Mouse (Mus musculus) stomach, postnatal 0 days (tissue): ENCODE results near the gene Hist1h3g. TPM values are rescaled to one million over a fixed set of nuclear protein-coding genes. Genes with fewer than 3 reads are reported as not detected.
A peak's percentile ranks its signal among the peaks of the same experiment; 100 is the strongest.

Source experiments
- ATAC-seq: fragments of 200-750 bp; cut with Nextera tagmentation; 2 replicates; pipeline ENCODE4 v1.8.0; 2017; ENCODE audit not compliant: low FRiP score, low TSS enrichment
- DNase-seq: peaks from one replicate; pipeline ENCODE4 v3.0.0-alpha.2; 2016; ENCODE audit warnings: low spot score
- H3K27ac ChIP-seq: fragments of 300-500 bp; sonication (generic); replicated peaks from 2 replicates; pipeline ENCODE4 v1.5.1; 2014; ENCODE audit warnings: mild to moderate bottlenecking, control low read depth
- H3K27me3 ChIP-seq: fragments of 300-500 bp; sonication (generic); 2 replicates; pipeline ENCODE4 v1.6.1; 2014; ENCODE audit warnings: low read length; ENCODE audit not compliant: control insufficient read depth, insufficient read depth
- H3K36me3 ChIP-seq: fragments of 300-500 bp; sonication (generic); 2 replicates; pipeline ENCODE4 v1.6.1; 2014; ENCODE audit warnings: low read length, mixed read lengths; ENCODE audit not compliant: control insufficient read depth, insufficient read depth
- H3K4me1 ChIP-seq: fragments of 300-500 bp; sonication (generic); replicated peaks from 2 replicates; pipeline ENCODE4 v1.6.1; 2014; ENCODE audit warnings: antibody characterized with exemption; ENCODE audit not compliant: control insufficient read depth, insufficient read depth
- H3K4me2 ChIP-seq: fragments of 300-500 bp; sonication (generic); replicated peaks from 2 replicates; pipeline ENCODE4 v1.6.1; 2014; ENCODE audit warnings: low read depth, mild to moderate bottlenecking, control low read depth, moderate library complexity
- H3K4me3 ChIP-seq: fragments of 300-500 bp; sonication (generic); 2 replicates; pipeline ENCODE4 v1.5.1; 2014; ENCODE audit warnings: low read depth, low read length, control low read depth
- H3K9ac ChIP-seq: fragments of 300-500 bp; sonication (generic); 2 replicates; pipeline ENCODE4 v1.6.1; 2014; ENCODE audit warnings: mild to moderate bottlenecking, low read length, control low read depth, mixed read lengths
- H3K9me3 ChIP-seq: fragments of 300-500 bp; sonication (generic); 2 replicates; pipeline ENCODE4 v1.6.1; 2016; ENCODE audit warnings: low read length; ENCODE audit not compliant: control insufficient read depth
- CTCF ChIP-seq: IDR thresholded peaks from 2 replicates; pipeline ENCODE4 v1.5.1; 2016; ENCODE audit warnings: antibody characterized with exemption, low read depth, mild to moderate bottlenecking, moderate library complexity
- EP300 ChIP-seq: optimal IDR thresholded peaks from 2 replicates; pipeline ENCODE3; 2016; ENCODE audit warnings: antibody characterized with exemption
- WGBS: fragments of 180-500 bp; shearing (Covaris S2); extraction: QIAGEN DNeasy Blood & Tissue Kit; methylation state at CpG from one replicate; pipeline ENCODE4 v1.1.7; 2014; 5-methylcytosine and 5-hydroxymethylcytosine counted together
- microRNA-seq: library from miRNA; unstranded; fragments of <30 nt; microRNA quantifications from one replicate; pipeline ENCODE4, GENCODE M21; 2016
- polyA plus RNA-seq: library from polyadenylated mRNA; unstranded; fragments of >200 nt; fragmentation: Nextera tagmentation; extraction: Ambion mirVana; gene quantifications from 2 replicates; pipeline ENCODE4 v1.2.1, GENCODE M21; 2015

Gene Hist1h3g
- polyA plus RNA-seq, 1 experiment from 2014 or later = 3.4 TPM

GRCm38 (mm10) chr13:23583387-23584068 lies 48.3 kb downstream of the Hist1h3g start:
- 0 out of 2 replicates have a peak, but pooled peaks cover 2% of the 10 kb centered on the region for H3K4me1 ChIP-seq
- H3K4me3 ChIP-seq = no peak overlapping the region
- DNase-seq (no peak), ATAC-seq (no peak)
- H3K27me3 ChIP-seq = no peaks in the 10 kb centered on the region
- no peaks in the 10 kb centered on the region for H3K9me3 ChIP-seq
- no peak overlapping the region for H3K9ac ChIP-seq
- 0 out of 2 replicates have a peak overlapping the region, but pooled peaks have one; percentile 9 for H3K4me2 ChIP-seq
- no peaks in the 10 kb centered on the region for H3K36me3 ChIP-seq
- H3K27ac ChIP-seq = peak overlapping the region; percentile 20; the same call in 1 of the 2 replicates
- TF ChIP-seq CTCF = no peak
- no peak for TF ChIP-seq EP300

GRCm38 (mm10) chr13:23584331-23584730 lies 49.1 kb downstream of the Hist1h3g start:
- TF ChIP-seq EP300 = no peak
- TF ChIP-seq CTCF = no peak
- DNase-seq (no peak), ATAC-seq (no peak)
- Histone ChIP-seq H3K36me3 (no peaks in the 10 kb centered on the region), H3K4me2 (peak overlapping the region; percentile 80), H3K9ac (peak overlapping the region; percentile 76; the same call in 1 of the 2 replicates), H3K9me3 (no peaks in the 10 kb centered on the region), H3K27ac (peak overlapping the region; percentile 97), H3K4me1 (0 out of 2 replicates have a peak, but pooled peaks cover 2% of the 10 kb centered on the region), H3K4me3 (peak overlapping the region; percentile 57), H3K27me3 (no peaks in the 10 kb centered on the region)

- Histone ChIP-seq H3K4me1 (0 out of 2 replicates have a peak, but pooled peaks cover 2% of the 10 kb centered on the region), H3K9me3 (no peaks in the 10 kb centered on the region), H3K9ac (peak overlapping the region; percentile 76), H3K4me2 (peak overlapping the region; percentile 80), H3K4me3 (peak overlapping the region; percentile 57), H3K27ac (peak overlapping the region; percentile 97), H3K27me3 (no peaks in the 10 kb centered on the region), H3K36me3 (no peaks in the 10 kb centered on the region)
- under 1% methylated on average over 21 of the region's 21 CpGs for WGBS
- ATAC-seq (peak; percentile 43; the same call in 1 of the 2 replicates), DNase-seq (peak; percentile 83)
- TF ChIP-seq CTCF (no peak), EP300 (no peak)
Measured at GRCm38 (mm10) chr13:23585029-23585441, 49.8 kb downstream of the Hist1h3g start.

Small RNA genes lying within 50 kb of the gene (microRNA-seq; reads per million reads assigned to microRNA genes)
- not detected for gene Gm44297
- not detected for gene Gm44359
- not detected for gene Gm44394
- gene n-TStga1 = not detected

Other genes starting within 250 kb of the Hist1h3g start
- gene Zfp322a, start 166.2 kb upstream of the Hist1h3g start, polyA plus RNA-seq = 18.1 and 18.9 TPM in 2 replicates
- gene Abt1, start 111.6 kb upstream of the Hist1h3g start, polyA plus RNA-seq = 7.1 and 7.4 TPM in 2 replicates
- gene Btn1a1, start 69.5 kb upstream of the Hist1h3g start, polyA plus RNA-seq = 0.05 TPM in 1 of 2 replicates, not detected in the other
- 0.04 and 0.07 TPM in 2 replicates for gene Btn2a2, start 46.6 kb upstream of the Hist1h3g start, polyA plus RNA-seq
- 13.7 and 18.3 TPM in 2 replicates for gene Hist1h4h, start 4.4 kb upstream of the Hist1h3g start, polyA plus RNA-seq
- gene Hist1h2af, start 1.5 kb upstream of the Hist1h3g start, polyA plus RNA-seq = 4.5 and 8.9 TPM in 2 replicates
- 0.30 and 0.62 TPM in 2 replicates for gene Hist1h2bh, start 8.0 kb downstream of the Hist1h3g start, polyA plus RNA-seq
- gene Hist1h3f, start 8.6 kb downstream of the Hist1h3g start, polyA plus RNA-seq = 0.51 and 0.78 TPM in 2 replicates
- 0.38 TPM in 1 of 2 replicates, not detected in the other for gene Hist1h4f, start 16.2 kb downstream of the Hist1h3g start, polyA plus RNA-seq
- gene Hist1h1d, start 17.8 kb downstream of the Hist1h3g start, polyA plus RNA-seq = 0.22 and 0.34 TPM in 2 replicates
- 1.6 and 3.3 TPM in 2 replicates for gene Hist1h3e, start 26.9 kb downstream of the Hist1h3g start, polyA plus RNA-seq
- gene Hist1h2ae, start 35.8 kb downstream of the Hist1h3g start, polyA plus RNA-seq = 15.3 and 29.5 TPM in 2 replicates
- 4.9 and 10.5 TPM in 2 replicates for gene Hist1h2bg, start 36.0 kb downstream of the Hist1h3g start, polyA plus RNA-seq
- 1.1 and 3.2 TPM in 2 replicates for gene Hist1h2bf, start 38.8 kb downstream of the Hist1h3g start, polyA plus RNA-seq
- 0.67 and 0.79 TPM in 2 replicates for gene Hist1h2ad, start 39.0 kb downstream of the Hist1h3g start, polyA plus RNA-seq
- gene Hist1h3d, start 40.3 kb downstream of the Hist1h3g start, polyA plus RNA-seq = 1.7 and 4.2 TPM in 2 replicates
- 32.0 and 48.7 TPM in 2 replicates for gene Hist1h4d, start 46.2 kb downstream of the Hist1h3g start, polyA plus RNA-seq
- gene Hist1h2be, start 85.7 kb downstream of the Hist1h3g start, polyA plus RNA-seq = 0.64 and 0.73 TPM in 2 replicates
- 5.9 and 9.1 TPM in 2 replicates for gene Hist1h1e, start 87.1 kb downstream of the Hist1h3g start, polyA plus RNA-seq
- 0.57 and 0.74 TPM in 2 replicates for gene Hist1h2ac, start 148.5 kb downstream of the Hist1h3g start, polyA plus RNA-seq
- 105 and 115 TPM in 2 replicates for gene Hist1h2bc, start 148.8 kb downstream of the Hist1h3g start, polyA plus RNA-seq
- gene Hist1h1t, start 160.4 kb downstream of the Hist1h3g start, polyA plus RNA-seq = not detected in 2 replicates
- gene Hist1h4c, start 163.0 kb downstream of the Hist1h3g start, polyA plus RNA-seq = 2.1 and 3.2 TPM in 2 replicates
- gene Hfe, start 175.4 kb downstream of the Hist1h3g start, polyA plus RNA-seq = 11.2 and 12.9 TPM in 2 replicates
- 96.1 and 104 TPM in 2 replicates for gene Hist1h1c, start 203.4 kb downstream of the Hist1h3g start, polyA plus RNA-seq
- 1.2 and 1.8 TPM in 2 replicates for gene Hist1h3c, start 210.2 kb downstream of the Hist1h3g start, polyA plus RNA-seq
- gene Hist1h2bb, start 211.3 kb downstream of the Hist1h3g start, polyA plus RNA-seq = 0.40 and 0.91 TPM in 2 replicates
- gene Hist1h2ab, start 215.7 kb downstream of the Hist1h3g start, polyA plus RNA-seq = 7.3 and 15.7 TPM in 2 replicates
- gene Hist1h3b, start 216.8 kb downstream of the Hist1h3g start, polyA plus RNA-seq = 3.9 and 6.7 TPM in 2 replicates
- gene Hist1h4b, start 221.6 kb downstream of the Hist1h3g start, polyA plus RNA-seq = 0.46 and 2.0 TPM in 2 replicates
- 0.34 and 0.80 TPM in 2 replicates for gene Hist1h4a, start 225.8 kb downstream of the Hist1h3g start, polyA plus RNA-seq
- gene Hist1h3a, start 227.0 kb downstream of the Hist1h3g start, polyA plus RNA-seq = 1.9 and 3.7 TPM in 2 replicates
- gene Hist1h1a, start 228.2 kb downstream of the Hist1h3g start, polyA plus RNA-seq = 0.64 and 1.4 TPM in 2 replicates
- gene Trim38, start 234.5 kb downstream of the Hist1h3g start, polyA plus RNA-seq = 0.18 and 0.29 TPM in 2 replicates